Comparison of ENCODE assay signal across 25 mouse cellular contexts in the genomic region with DNA sequence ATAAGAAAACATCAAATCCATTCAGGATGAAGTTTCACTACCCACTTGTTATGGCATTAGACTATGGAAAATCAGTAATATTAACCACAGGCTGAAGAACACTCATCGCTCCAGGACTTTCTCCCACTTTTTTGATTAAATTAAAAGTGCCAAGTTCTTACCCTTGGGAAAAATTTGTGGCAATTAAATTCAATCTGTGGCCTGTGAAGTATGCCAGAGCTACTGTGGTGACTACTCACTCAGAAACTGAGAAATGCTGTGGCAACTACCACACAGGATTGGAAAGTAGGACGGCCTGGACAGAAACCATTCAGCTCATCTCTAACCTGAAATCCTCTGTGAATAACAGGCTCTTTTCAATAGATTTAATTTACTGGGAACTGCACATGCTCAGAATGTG.
"Had no signal": no experiment of that assay in that cellular context is flagged by ENCODE, and none has a peak within 500 bp of the region (broad histone marks: within the 10 kb centered on the region; RNA-seq: fewer than 3 reads in every experiment).

No protein-coding gene starts in this region.

- DNase-seq: gastrocnemius, postnatal 14 days; gastrocnemius, postnatal 36 days; heart, adult 18-20 months; heart, postnatal 14 days; heart, postnatal 36 days; kidney, adult 11 months; kidney, adult 2 months; kidney, adult 9 months; kidney, postnatal 14 days; kidney, postnatal 36 days; layer of hippocampus, postnatal 36 days; left cerebral cortex, postnatal 4 days had no signal

- H3K4me3 ChIP-seq: heart, embryonic 10.5 days; heart, embryonic 13.5 days; heart, embryonic 15.5 days; hindbrain, embryonic 13.5 days; hindbrain, embryonic 15.5 days; kidney, embryonic 15.5 days; limb, embryonic 13.5 days; limb, embryonic 15.5 days; liver, embryonic 12.5 days had no signal

- ATAC-seq: hindbrain, postnatal 0 days; intestine, embryonic 16.5 days; liver, embryonic 12.5 days had no signal

- H3K27ac ChIP-seq: heart, embryonic 10.5 days; heart, embryonic 13.5 days; heart, embryonic 15.5 days; hindbrain, embryonic 13.5 days; hindbrain, embryonic 15.5 days; hindbrain, postnatal 0 days; kidney, embryonic 15.5 days; kidney, postnatal 0 days; limb, embryonic 13.5 days; limb, embryonic 15.5 days; liver, embryonic 12.5 days; liver, embryonic 14.5 days had no signal
